Mouse (Mus musculus) lung, postnatal 0 days (tissue): ENCODE measurements around the gene Zfp428.

Experiments
- CTCF ChIP-seq: IDR thresholded peaks from 2 replicates; pipeline ENCODE4 v1.5.1; 2016; ENCODE audit warnings: antibody characterized with exemption, mild to moderate bottlenecking
- EP300 ChIP-seq: IDR thresholded peaks from 2 replicates; pipeline ENCODE4 v1.6.1; 2016; ENCODE audit warnings: antibody characterized with exemption, mild to moderate bottlenecking, control low read depth

DNA sequence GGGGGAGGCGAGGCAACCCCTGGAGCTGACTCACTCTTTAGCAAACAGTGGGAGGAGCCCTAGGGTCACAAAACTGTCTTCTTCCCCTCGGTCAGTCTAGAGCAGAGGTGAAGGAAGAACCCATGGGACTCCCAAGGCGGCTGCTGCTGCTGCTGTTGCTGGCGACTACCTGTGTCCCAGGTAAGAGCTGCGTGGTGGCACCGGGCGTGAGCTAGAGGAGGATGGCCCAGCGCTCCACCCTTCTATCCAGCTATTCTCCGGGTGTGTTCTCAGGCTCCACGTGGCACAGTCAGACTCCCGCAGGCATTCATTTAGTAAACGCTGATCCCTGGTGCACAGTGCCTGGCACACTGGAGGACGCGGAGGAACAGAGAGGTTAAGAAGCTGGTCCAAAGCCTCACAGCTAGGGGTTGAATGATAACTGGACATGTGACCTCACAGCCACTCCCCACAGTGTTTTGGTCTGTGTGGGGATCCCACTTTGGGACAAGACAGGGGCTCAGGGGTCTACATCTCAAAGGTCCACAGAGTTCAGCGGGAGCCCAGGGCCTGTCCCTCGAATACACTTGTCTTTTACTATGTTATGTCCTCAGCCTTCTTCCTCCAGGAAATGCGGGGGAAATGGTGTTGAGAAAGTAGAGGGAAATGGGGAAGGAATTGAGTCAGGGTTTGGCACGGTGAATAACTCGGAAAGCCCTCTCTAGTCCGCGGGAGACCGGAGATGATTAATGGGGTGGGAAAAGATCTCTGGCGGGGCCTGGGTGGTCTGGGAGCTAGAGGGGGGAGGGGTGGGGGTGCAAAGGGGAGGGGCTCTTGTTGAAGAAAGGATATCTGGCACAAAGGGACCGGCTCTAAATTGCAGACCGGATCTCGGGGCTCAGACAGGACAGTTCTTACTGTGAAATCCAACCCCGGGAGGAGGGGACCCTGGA, 44.2 kb upstream of the Zfp428 start, which contains the start of gene Plaur:
- TF ChIP-seq CTCF (no peak), EP300 (peak; percentile 78)
